In the genomic region with DNA sequence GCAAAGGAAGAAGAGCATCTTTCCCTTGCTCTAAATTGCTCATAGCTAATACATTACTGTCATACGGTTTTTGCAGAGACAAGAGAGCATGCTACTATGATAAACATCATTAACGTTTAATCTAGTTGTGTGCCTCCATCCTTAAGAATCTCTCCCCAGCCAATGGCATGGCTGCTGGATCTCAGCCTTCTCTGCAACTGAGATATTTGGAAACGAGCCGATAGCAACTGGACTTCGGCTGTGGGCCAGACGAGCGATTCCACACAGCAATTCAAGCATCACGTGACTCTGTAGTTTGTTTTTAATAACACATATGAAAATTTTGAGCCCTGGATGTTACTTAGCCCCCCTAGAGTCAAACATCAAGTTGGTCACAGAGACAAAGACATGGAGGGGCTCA, we compare ENCODE assay signal across 18 mouse cellular contexts.
"Had no signal": no experiment of that assay in that cellular context is flagged by ENCODE, and none has a peak within 500 bp of the region (broad histone marks: within the 10 kb centered on the region; RNA-seq: fewer than 3 reads in every experiment).

No protein-coding gene starts in this region.

- H3K9ac ChIP-seq: limb, embryonic 13.5 days; liver, embryonic 12.5 days; liver, embryonic 15.5 days; midbrain, embryonic 12.5 days; midbrain, embryonic 15.5 days; neural tube, embryonic 12.5 days; neural tube, embryonic 15.5 days had no signal

- H3K36me3 ChIP-seq: limb, embryonic 10.5 days; limb, embryonic 13.5 days; liver, embryonic 12.5 days; liver, embryonic 15.5 days; midbrain, embryonic 12.5 days; midbrain, embryonic 15.5 days; neural tube, embryonic 12.5 days; neural tube, embryonic 15.5 days had no signal

- H3K27ac ChIP-seq: kidney, postnatal 0 days; layer of hippocampus, adult 2 months; limb, embryonic 10.5 days; limb, embryonic 13.5 days; liver, embryonic 12.5 days; liver, embryonic 15.5 days; macrophage; midbrain, embryonic 12.5 days; midbrain, embryonic 15.5 days; neural tube, embryonic 12.5 days; neural tube, embryonic 15.5 days had no signal

- H3K4me3 ChIP-seq: layer of hippocampus, adult 2 months; limb, embryonic 10.5 days; limb, embryonic 13.5 days; liver, embryonic 12.5 days; liver, embryonic 15.5 days; midbrain, embryonic 12.5 days; midbrain, embryonic 15.5 days; neural tube, embryonic 12.5 days; neural tube, embryonic 15.5 days had no signal

- ATAC-seq: intestine, embryonic 16.5 days; liver, embryonic 12.5 days; midbrain, embryonic 15.5 days had no signal

- H3K4me1 ChIP-seq: limb, embryonic 10.5 days; limb, embryonic 13.5 days; liver, embryonic 12.5 days; liver, embryonic 15.5 days; midbrain, embryonic 12.5 days; midbrain, embryonic 15.5 days; neural tube, embryonic 12.5 days; neural tube, embryonic 15.5 days had no signal

- H3K4me2 ChIP-seq: limb, embryonic 13.5 days; liver, embryonic 12.5 days; liver, embryonic 15.5 days; midbrain, embryonic 12.5 days; midbrain, embryonic 15.5 days; neural tube, embryonic 12.5 days; neural tube, embryonic 15.5 days had no signal

- DNase-seq: kidney, adult 18-20 months; kidney, postnatal 25 days; layer of hippocampus, adult 9-11 months; liver; thymus, adult 18-20 months; thymus, postnatal 36 days had no signal

- H3K9me3 ChIP-seq: limb, embryonic 10.5 days; limb, embryonic 13.5 days; liver, embryonic 15.5 days; midbrain, embryonic 12.5 days; midbrain, embryonic 15.5 days; neural tube, embryonic 12.5 days; neural tube, embryonic 15.5 days had no signal

- H3K27me3 ChIP-seq: limb, embryonic 13.5 days; liver, embryonic 12.5 days; liver, embryonic 15.5 days; midbrain, embryonic 12.5 days; midbrain, embryonic 15.5 days; neural tube, embryonic 12.5 days; neural tube, embryonic 15.5 days had no signal
